Mouse (Mus musculus) limb, embryonic 13.5 days (tissue): ENCODE measurements at regions not wholly inside any gene's neighbourhood (a gene's known extent, or its start where the extent isn't known, plus 50 kb on each side); places are given as distances from the start of the nearest gene placed in this dataset.

ENCODE experiments used
- ATAC-seq: fragments of 200-750 bp; cut with Nextera tagmentation; 2 replicates; pipeline ENCODE4 v1.8.0; 2017; ENCODE audit warnings: low read depth, moderate number of reproducible peaks, moderate TSS enrichment; ENCODE audit not compliant: low FRiP score
- H3K27ac ChIP-seq: fragments of 300-500 bp; sonication (generic); 2 replicates; pipeline ENCODE4 v1.5.1; 2015; ENCODE audit warnings: inconsistent platforms, mild to moderate bottlenecking, moderate library complexity
- H3K27me3 ChIP-seq: fragments of 300-500 bp; sonication (generic); 2 replicates; pipeline ENCODE4 v1.6.1; 2015; ENCODE audit warnings: mild to moderate bottlenecking, inconsistent platforms
- H3K36me3 ChIP-seq: fragments of 300-500 bp; sonication (generic); 2 replicates; pipeline ENCODE4 v1.6.1; 2015; ENCODE audit warnings: inconsistent platforms, mild to moderate bottlenecking, moderate library complexity
- H3K4me1 ChIP-seq: fragments of 300-500 bp; sonication (generic); 2 replicates; pipeline ENCODE4 v1.6.1; 2015; ENCODE audit warnings: inconsistent platforms
- H3K4me2 ChIP-seq: fragments of 300-500 bp; sonication (generic); replicated peaks from 2 replicates; pipeline ENCODE4 v1.6.1; 2015; ENCODE audit warnings: inconsistent platforms, mild to moderate bottlenecking, moderate library complexity
- H3K4me3 ChIP-seq: fragments of 300-500 bp; sonication (generic); 2 replicates; pipeline ENCODE4 v1.5.1; 2015; ENCODE audit warnings: moderate library complexity, mild to moderate bottlenecking, inconsistent platforms
- H3K9ac ChIP-seq: fragments of 300-500 bp; sonication (generic); 2 replicates; pipeline ENCODE4 v1.6.1; 2015; ENCODE audit warnings: mild to moderate bottlenecking, inconsistent platforms
- H3K9me3 ChIP-seq: fragments of 300-500 bp; sonication (generic); 2 replicates; pipeline ENCODE4 v1.6.1; 2016; ENCODE audit warnings: inconsistent platforms
- WGBS: fragments of 180-500 bp; shearing (Covaris S2); methylation state at CpG from one replicate; pipeline ENCODE4 v1.1.7; 2015; 5-methylcytosine and 5-hydroxymethylcytosine counted together

GRCm38 (mm10) chr6:59556668-59557310 is 130.7 kb upstream of the Gprin3 start:
- H3K4me1 ChIP-seq: no peaks in the 10 kb centered on the region
- no peak overlapping the region for H3K4me3 ChIP-seq
- H3K27me3 ChIP-seq: no peaks in the 10 kb centered on the region
- no peak overlapping the region for H3K9ac ChIP-seq
- no peak overlapping the region for H3K4me2 ChIP-seq
- ATAC-seq: no peak
- 0 out of 2 replicates have a peak, but pooled peaks cover 2% of the 10 kb centered on the region for H3K9me3 ChIP-seq
- no peaks in the 10 kb centered on the region for H3K36me3 ChIP-seq
- WGBS: 88% methylated on average over 1 of the region's 1 CpGs
- H3K27ac ChIP-seq: no peak overlapping the region

GRCm38 (mm10) chr6:59537025-59537424 is 110.9 kb upstream of the Gprin3 start:
- no peak overlapping the region for H3K27ac ChIP-seq
- no peaks in the 10 kb centered on the region for H3K4me1 ChIP-seq
- 56% methylated on average over 2 of the region's 2 CpGs for WGBS
- no peak overlapping the region for H3K4me2 ChIP-seq
- no peaks in the 10 kb centered on the region for H3K9me3 ChIP-seq
- no peaks in the 10 kb centered on the region for H3K36me3 ChIP-seq
- H3K27me3 ChIP-seq: no peaks in the 10 kb centered on the region
- no peak overlapping the region for H3K4me3 ChIP-seq
- no peak overlapping the region for H3K9ac ChIP-seq
- no peak for ATAC-seq

- no peak overlapping the region for H3K9ac ChIP-seq
- no peak overlapping the region for H3K27ac ChIP-seq
- H3K9me3 ChIP-seq: no peaks in the 10 kb centered on the region
- ATAC-seq: no peak
- H3K27me3 ChIP-seq: no peaks in the 10 kb centered on the region
- 71% methylated on average over 1 of the region's 1 CpGs for WGBS
- H3K4me3 ChIP-seq: no peak overlapping the region
- H3K4me1 ChIP-seq: no peaks in the 10 kb centered on the region
- H3K36me3 ChIP-seq: no peaks in the 10 kb centered on the region
- H3K4me2 ChIP-seq: no peak overlapping the region
These were observed 98.8 kb upstream of the Gprin3 start for GRCm38 (mm10) chr6:59524940-59525265.

GRCm38 (mm10) chr6:59524095-59524939 is 98.2 kb upstream of the Gprin3 start:
- no peak overlapping the region for H3K4me3 ChIP-seq
- no peak overlapping the region for H3K4me2 ChIP-seq
- no peaks in the 10 kb centered on the region for H3K36me3 ChIP-seq
- H3K9ac ChIP-seq: no peak overlapping the region
- no peaks in the 10 kb centered on the region for H3K4me1 ChIP-seq
- H3K27ac ChIP-seq: no peak overlapping the region
- no peaks in the 10 kb centered on the region for H3K9me3 ChIP-seq
- WGBS: 77% methylated on average over 1 of the region's 1 CpGs
- no peak for ATAC-seq
- H3K27me3 ChIP-seq: no peaks in the 10 kb centered on the region

- Histone ChIP-seq H3K4me2 (no peak overlapping the region), H3K27ac (no peak overlapping the region), H3K4me1 (no peaks in the 10 kb centered on the region), H3K9ac (no peak overlapping the region), H3K9me3 (no peaks in the 10 kb centered on the region), H3K27me3 (no peaks in the 10 kb centered on the region), H3K4me3 (no peak overlapping the region), H3K36me3 (no peaks in the 10 kb centered on the region)
- no peak for ATAC-seq
These were observed 96.9 kb upstream of the Gprin3 start for GRCm38 (mm10) chr6:59522960-59523359.

GRCm38 (mm10) chr6:59500818-59501217 is 74.7 kb upstream of the Gprin3 start:
- no peak for ATAC-seq
- Histone ChIP-seq H3K4me1 (no peaks in the 10 kb centered on the region), H3K27ac (no peak overlapping the region), H3K4me2 (no peak overlapping the region), H3K36me3 (no peaks in the 10 kb centered on the region), H3K9me3 (no peaks in the 10 kb centered on the region), H3K27me3 (no peaks in the 10 kb centered on the region), H3K9ac (no peak overlapping the region), H3K4me3 (no peak overlapping the region)
- 43% methylated on average over 1 of the region's 1 CpGs for WGBS

- H3K36me3 ChIP-seq: no peaks in the 10 kb centered on the region
- H3K27ac ChIP-seq: no peak overlapping the region
- H3K9ac ChIP-seq: no peak overlapping the region
- 53% methylated on average over 1 of the region's 1 CpGs for WGBS
- ATAC-seq: no peak
- no peaks in the 10 kb centered on the region for H3K4me1 ChIP-seq
- H3K4me2 ChIP-seq: no peak overlapping the region
- no peaks in the 10 kb centered on the region for H3K27me3 ChIP-seq
- H3K4me3 ChIP-seq: no peak overlapping the region
- no peaks in the 10 kb centered on the region for H3K9me3 ChIP-seq
These were observed 72.7 kb upstream of the Gprin3 start for GRCm38 (mm10) chr6:59498800-59499199.

GRCm38 (mm10) chr6:59498079-59498478 is 72.0 kb upstream of the Gprin3 start:
- Histone ChIP-seq H3K9me3 (no peaks in the 10 kb centered on the region), H3K4me3 (no peak overlapping the region), H3K36me3 (no peaks in the 10 kb centered on the region), H3K9ac (no peak overlapping the region), H3K27me3 (no peaks in the 10 kb centered on the region), H3K27ac (no peak overlapping the region), H3K4me1 (no peaks in the 10 kb centered on the region), H3K4me2 (no peak overlapping the region)
- WGBS: 33% methylated on average over 7 of the region's 7 CpGs
- ATAC-seq: no peak

- Histone ChIP-seq H3K4me2 (no peak overlapping the region), H3K27me3 (no peaks in the 10 kb centered on the region), H3K9me3 (no peaks in the 10 kb centered on the region), H3K36me3 (no peaks in the 10 kb centered on the region), H3K27ac (no peak overlapping the region), H3K4me1 (no peaks in the 10 kb centered on the region), H3K4me3 (no peak overlapping the region), H3K9ac (no peak overlapping the region)
- 74% methylated on average over 3 of the region's 3 CpGs for WGBS
- no peak for ATAC-seq
These were observed 63.0 kb upstream of the Gprin3 start for GRCm38 (mm10) chr6:59489001-59489575.

- H3K27me3 ChIP-seq: no peaks in the 10 kb centered on the region
- 81% methylated on average over 1 of the region's 1 CpGs for WGBS
- ATAC-seq: no peak
- H3K4me1 ChIP-seq: no peaks in the 10 kb centered on the region
- no peaks in the 10 kb centered on the region for H3K36me3 ChIP-seq
- no peak overlapping the region for H3K27ac ChIP-seq
- H3K9ac ChIP-seq: no peak overlapping the region
- H3K9me3 ChIP-seq: no peaks in the 10 kb centered on the region
- no peak overlapping the region for H3K4me3 ChIP-seq
- no peak overlapping the region for H3K4me2 ChIP-seq
These were observed 62.3 kb upstream of the Gprin3 start for GRCm38 (mm10) chr6:59488386-59488785.

GRCm38 (mm10) chr6:59484004-59484403 is 57.9 kb upstream of the Gprin3 start:
- H3K27me3 ChIP-seq: no peaks in the 10 kb centered on the region
- H3K36me3 ChIP-seq: no peaks in the 10 kb centered on the region
- H3K4me1 ChIP-seq: no peaks in the 10 kb centered on the region
- H3K4me2 ChIP-seq: no peak overlapping the region
- 95% methylated on average over 3 of the region's 3 CpGs for WGBS
- no peak overlapping the region for H3K9ac ChIP-seq
- no peak overlapping the region for H3K4me3 ChIP-seq
- H3K27ac ChIP-seq: no peak overlapping the region
- no peak for ATAC-seq
- H3K9me3 ChIP-seq: no peaks in the 10 kb centered on the region

GRCm38 (mm10) chr6:59483587-59483986 is 57.5 kb upstream of the Gprin3 start:
- ATAC-seq: peak; percentile 64; the same call in 1 of the 2 replicates
- Histone ChIP-seq H3K4me3 (no peak overlapping the region), H3K36me3 (no peaks in the 10 kb centered on the region), H3K4me2 (no peak overlapping the region), H3K4me1 (no peaks in the 10 kb centered on the region), H3K27ac (no peak overlapping the region), H3K27me3 (no peaks in the 10 kb centered on the region), H3K9ac (no peak overlapping the region), H3K9me3 (no peaks in the 10 kb centered on the region)
- WGBS: 15% methylated on average over 3 of the region's 3 CpGs
